Mouse (Mus musculus) layer of hippocampus, postnatal 10 days (tissue): ENCODE data around the gene Fam207a. TPM values are rescaled to one million over a fixed set of nuclear protein-coding genes. Genes with fewer than 3 reads are reported as not detected.

Experiments used
- DNase-seq, 2 experiments: peaks; one replicate each; pipeline ENCODE4 v3.0.0; 2021; ENCODE audit warnings: low spot score in 2 of 2
- long read RNA-seq: library from polyadenylated mRNA; stranded (forward); transcript quantifications from one replicate; pipeline ENCODE4 v2.0.0, GENCODE M21; 2023
- total RNA-seq, 2 experiments: library from RNA; stranded (reverse); gene quantifications; 2 replicates each; pipeline ENCODE4 v1.2.3; 2021

The Fam207a gene
- 10 to 100 TPM; 36.5 to 39.7 TPM for total RNA-seq
- long read RNA-seq, transcript Fam207a-201 (6 exons, 2,394 nt), result major isoform, 27 of 41 reads
- long read RNA-seq, partial matches to known transcripts, result 1 of 41 reads
- long read RNA-seq, other reads (novel, unspliced or antisense), result 13 of 41 reads

- DNase-seq, result peak; percentile 90 to 93
Observed at GRCm38 (mm10) chr10:77515385-77516348, at the start of gene Fam207a. Fam207a (minus strand) TSS chr10:77515785.

- no peak for DNase-seq
Observed at GRCm38 (mm10) chr10:77565005-77565404, 49.4 kb upstream of the Fam207a start.

DNA sequence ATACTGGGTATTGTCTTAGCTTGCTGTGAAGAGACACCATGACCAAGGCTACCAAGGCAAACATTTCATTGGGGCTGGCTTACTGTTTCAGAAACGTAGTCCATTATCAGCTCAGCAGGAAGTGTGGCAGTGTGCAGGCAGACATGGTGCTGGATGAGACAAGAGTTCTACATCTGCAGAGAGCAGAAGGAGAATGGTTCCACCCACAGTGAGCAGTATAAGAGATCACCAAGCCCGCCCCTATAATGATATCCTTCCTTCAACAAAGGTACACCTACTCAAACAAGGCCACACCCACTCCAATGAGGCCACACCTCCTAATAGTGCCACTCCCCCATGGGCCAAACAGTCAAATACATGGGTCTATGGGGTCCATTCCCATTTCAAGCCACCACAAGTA lies 45.9 kb upstream of the Fam207a start:
- DNase-seq, result no peak

DNA sequence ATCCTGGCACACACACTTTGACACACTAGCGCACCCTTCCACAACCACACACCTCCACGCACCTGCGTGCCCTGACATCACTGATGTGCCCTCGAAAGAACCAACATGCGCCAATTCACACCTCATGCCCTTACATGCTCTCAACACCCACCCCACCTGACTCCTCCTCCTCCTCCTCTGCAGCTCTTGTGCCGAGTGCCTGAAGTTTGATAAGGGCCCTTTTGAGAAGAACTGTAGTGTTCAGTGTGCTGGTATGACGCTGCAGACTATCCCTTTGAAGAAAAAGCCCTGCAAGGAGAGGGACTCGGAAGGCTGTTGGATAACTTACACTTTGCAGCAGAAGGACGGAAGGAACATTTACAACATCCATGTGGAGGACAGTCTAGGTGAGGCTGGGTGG lies 45.2 kb upstream of the Fam207a start:
- DNase-seq, result no peak

DNA sequence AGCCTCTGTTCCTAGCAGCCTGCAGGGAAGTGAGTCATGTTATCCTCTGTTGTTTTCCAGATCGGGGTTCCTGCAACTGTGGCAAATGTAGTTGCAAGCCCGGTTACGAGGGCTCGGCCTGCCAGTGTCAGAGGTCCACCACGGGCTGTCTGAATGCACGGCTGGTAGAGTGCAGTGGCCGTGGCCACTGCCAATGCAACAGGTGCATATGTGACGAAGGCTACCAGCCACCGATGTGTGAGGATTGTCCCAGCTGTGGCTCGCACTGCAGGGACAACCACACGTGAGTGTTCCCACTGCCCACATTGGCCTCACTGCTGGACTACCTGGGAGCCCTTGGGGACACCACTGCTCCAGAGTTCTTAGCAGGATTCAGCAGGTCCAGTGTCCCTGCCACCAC lies 44.5 kb upstream of the Fam207a start:
- DNase-seq, result no peak

GRCm38 (mm10) chr10:77557641-77558040 lies 42.1 kb upstream of the Fam207a start:
- DNase-seq, result no peak

DNA sequence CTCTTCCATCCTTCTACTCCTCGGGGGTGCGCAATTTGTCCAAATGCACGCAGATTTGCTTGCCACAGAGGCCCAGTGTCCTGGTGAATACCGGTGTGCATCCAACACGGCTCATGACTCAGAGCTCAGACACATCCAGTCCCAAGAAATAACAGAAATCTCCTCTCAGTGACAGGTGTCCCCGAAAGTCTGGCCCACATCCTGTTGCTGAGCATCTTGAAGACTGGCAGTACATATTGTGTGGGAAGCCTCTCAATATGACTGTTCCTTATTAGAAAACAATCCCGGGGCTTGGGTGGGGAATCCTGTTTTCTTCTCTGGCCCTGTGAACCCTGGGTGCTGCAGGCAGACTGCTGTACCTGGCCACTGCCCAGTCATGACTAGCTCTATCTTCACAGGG lies 41.0 kb upstream of the Fam207a start:
- DNase-seq, result peak; percentile 14 to 31

GRCm38 (mm10) chr10:77554918-77555317 lies 39.3 kb upstream of the Fam207a start:
- DNase-seq, result no peak

- no peak for DNase-seq
Observed at GRCm38 (mm10) chr10:77553285-77553684, 37.7 kb upstream of the Fam207a start.

DNA sequence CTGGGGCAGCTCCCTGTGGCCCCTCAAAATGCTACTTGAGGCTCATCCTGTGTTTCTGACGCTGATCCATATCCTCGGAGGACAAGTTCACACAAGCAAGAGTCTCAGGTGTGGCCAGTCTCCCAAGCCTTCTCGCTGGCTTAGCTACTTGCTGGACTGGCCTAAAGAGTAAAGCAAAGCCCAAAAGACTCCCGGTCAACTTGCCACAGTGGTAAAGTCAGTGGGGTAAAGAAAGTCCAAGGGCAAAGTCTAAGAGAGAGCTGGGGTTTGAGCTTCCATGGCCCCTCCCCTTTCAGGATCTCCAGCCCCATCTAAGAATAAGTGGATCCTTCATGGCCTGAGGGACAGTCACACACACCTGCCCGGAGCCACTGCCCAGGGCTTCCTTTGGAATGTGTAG lies 36.6 kb upstream of the Fam207a start:
- DNase-seq, result no peak

GRCm38 (mm10) chr10:77550874-77551273 lies 35.3 kb upstream of the Fam207a start:
- no peak for DNase-seq

DNA sequence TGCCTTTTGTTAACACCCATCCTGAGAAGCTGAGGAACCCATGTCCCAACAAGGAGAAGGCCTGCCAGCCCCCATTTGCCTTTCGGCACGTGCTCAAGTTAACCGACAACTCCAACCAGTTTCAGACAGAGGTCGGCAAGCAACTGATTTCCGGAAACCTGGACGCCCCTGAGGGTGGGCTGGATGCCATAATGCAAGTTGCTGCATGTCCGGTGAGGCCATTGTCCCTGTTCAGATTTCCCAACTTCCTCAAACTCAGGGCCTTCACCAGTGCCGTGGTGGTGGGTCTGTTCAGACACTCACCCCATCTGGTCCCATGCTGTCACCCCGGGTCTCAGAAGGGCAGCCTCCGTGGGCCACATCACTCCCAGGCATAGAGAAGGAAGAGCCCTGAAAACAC lies 33.0 kb upstream of the Fam207a start:
- DNase-seq, result no peak

GRCm38 (mm10) chr10:77544916-77545315 lies 29.3 kb upstream of the Fam207a start:
- DNase-seq, result peak; percentile 15 to 32

DNA sequence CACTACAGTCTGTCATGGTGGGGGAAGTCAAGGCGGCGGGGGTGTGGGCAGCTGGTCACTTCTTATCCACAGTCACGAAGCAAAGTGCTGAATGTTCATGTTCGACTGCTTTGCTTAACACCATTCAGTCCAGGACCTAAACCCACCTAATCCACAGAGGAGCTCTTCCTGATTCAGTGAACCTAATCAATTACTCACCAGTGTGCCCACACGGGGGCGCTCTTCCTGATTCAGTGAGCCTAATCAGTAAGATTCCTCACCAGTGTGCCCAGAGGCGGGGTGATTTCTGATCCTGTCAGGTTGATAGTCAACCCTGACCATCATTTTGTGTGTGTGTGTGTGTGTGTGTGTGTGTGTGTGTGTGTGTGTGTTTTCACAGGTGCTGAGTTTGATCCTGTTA lies 27.6 kb upstream of the Fam207a start:
- DNase-seq, result no peak

- DNase-seq, result no peak
Observed at GRCm38 (mm10) chr10:77541864-77542666, 26.5 kb upstream of the Fam207a start.

GRCm38 (mm10) chr10:77540576-77541102 lies 25.1 kb upstream of the Fam207a start:
- no peak for DNase-seq

DNA sequence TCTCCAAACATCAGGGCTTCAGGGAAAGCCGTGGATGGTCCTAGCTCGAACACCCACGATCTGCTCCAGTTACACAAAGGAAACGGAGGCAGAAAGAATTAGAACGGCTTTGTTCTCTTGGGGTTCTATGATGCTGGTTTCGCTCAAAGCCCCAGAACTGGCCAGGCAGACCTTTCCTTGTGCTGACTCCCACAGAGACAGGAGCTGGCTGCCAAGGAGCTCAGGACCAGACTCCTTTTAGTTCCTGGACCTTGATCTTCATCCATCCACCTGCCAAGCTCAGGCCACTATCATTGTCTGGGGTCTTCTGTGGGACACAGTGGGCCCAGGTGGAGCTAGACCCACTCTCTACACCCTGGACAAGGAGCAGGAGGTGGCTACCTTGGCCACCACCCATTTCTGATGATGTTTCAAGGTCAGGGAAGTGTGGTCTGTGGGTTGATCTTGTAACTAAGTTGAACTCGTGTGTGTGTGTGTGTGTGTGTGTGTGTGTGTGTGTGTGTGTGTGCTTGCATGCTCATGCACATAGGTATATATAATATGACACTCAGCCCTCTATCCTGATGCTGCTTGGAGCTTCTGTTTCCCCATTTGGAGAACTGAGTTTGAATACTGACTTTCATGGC lies 23.8 kb upstream of the Fam207a start:
- no peak for DNase-seq

- no peak for DNase-seq
Observed at GRCm38 (mm10) chr10:77537215-77538209, 21.9 kb upstream of the Fam207a start.

- DNase-seq, result no peak
Observed at GRCm38 (mm10) chr10:77536727-77537126, 21.1 kb upstream of the Fam207a start.

GRCm38 (mm10) chr10:77532020-77532413 lies 16.4 kb upstream of the Fam207a start:
- no peak for DNase-seq
